Mouse (Mus musculus): ENCODE data around the gene Ctsf. TPM values are rescaled to one million over a fixed set of nuclear protein-coding genes. Genes with fewer than 3 reads are reported as not detected.

The Ctsf gene
- total and polyA plus RNA-seq, 2 experiments: 44.1 to 88.9 TPM

- peaks cover 16% of the 10 kb centered on the region; the same call in 1 of the 2 replicates for H3K79me2 ChIP-seq (ENCODE audit: control insufficient read depth, insufficient read depth, low read length)
- peak; percentile 49 for DNase-seq (ENCODE audit: extremely low read depth, low read depth, low spot score)
- H3K36me3 ChIP-seq (ENCODE audit: control insufficient read depth, insufficient read depth, low read length): peaks cover 39% of the 10 kb centered on the region
Measured at GRCm38 (mm10) chr19:4833977-4834376, 21.0 kb upstream of the Ctsf start.

GRCm38 (mm10) chr19:4836096-4836495 lies 18.8 kb upstream of the Ctsf start:
- peaks cover 16% of the 10 kb centered on the region; the same call in 1 of the 2 replicates for H3K79me2 ChIP-seq (ENCODE audit: control insufficient read depth, insufficient read depth, low read length)
- 41% methylated on average over 2 of the region's 2 CpGs for WGBS
- H3K4me3 ChIP-seq (ENCODE audit: insufficient read depth, low read depth, low read length): no peak overlapping the region
- H3K27me3 ChIP-seq (ENCODE audit: control insufficient read depth, insufficient read depth, low read length): no peaks in the 10 kb centered on the region
- DNase-seq (ENCODE audit: extremely low read depth, low read depth, low spot score): peak; percentile 98
- H3K27ac ChIP-seq (replicated peaks; ENCODE audit: insufficient read depth, low read depth, low read length): peak overlapping the region; percentile 94
- H3K4me1 ChIP-seq (ENCODE audit: control insufficient read depth, insufficient read depth, low read length): peaks cover 27% of the 10 kb centered on the region; the same call in 1 of the 2 replicates
- TF ChIP-seq POLR2A (IDR thresholded peaks at IDR 0.05; ENCODE audit: extremely low read depth, insufficient read depth, low read length): no peak
- no peak for TF ChIP-seq CTCF (IDR thresholded peaks at IDR 0.05; ENCODE audit: low read depth, low read length)
- H3K9ac ChIP-seq (ENCODE audit: low read depth, low read length): peak overlapping the region; percentile 82; the same call in 1 of the 2 replicates
- H3K36me3 ChIP-seq (ENCODE audit: control insufficient read depth, insufficient read depth, low read length): peaks cover 28% of the 10 kb centered on the region

More at GRCm38 (mm10) chr19:4833977-4834376, 21.0 kb upstream of the Ctsf start:
- H3K4me1 ChIP-seq (ENCODE audit: control insufficient read depth, insufficient read depth, low read length): peaks cover 34% of the 10 kb centered on the region
- 66% methylated on average over 8 of the region's 8 CpGs for WGBS
- H3K4me3 ChIP-seq (ENCODE audit: insufficient read depth, low read depth, low read length): no peak overlapping the region
- TF ChIP-seq CTCF (IDR thresholded peaks at IDR 0.05; ENCODE audit: low read depth, low read length) (no peak), POLR2A (IDR thresholded peaks at IDR 0.05; ENCODE audit: extremely low read depth, insufficient read depth, low read length) (no peak)
- H3K27me3 ChIP-seq (ENCODE audit: control insufficient read depth, insufficient read depth, low read length): no peaks in the 10 kb centered on the region
- H3K27ac ChIP-seq (replicated peaks; ENCODE audit: insufficient read depth, low read depth, low read length): peak overlapping the region; percentile 24; the same call in 1 of the 2 replicates
- no peak overlapping the region for H3K9ac ChIP-seq (ENCODE audit: low read depth, low read length)

DNA sequence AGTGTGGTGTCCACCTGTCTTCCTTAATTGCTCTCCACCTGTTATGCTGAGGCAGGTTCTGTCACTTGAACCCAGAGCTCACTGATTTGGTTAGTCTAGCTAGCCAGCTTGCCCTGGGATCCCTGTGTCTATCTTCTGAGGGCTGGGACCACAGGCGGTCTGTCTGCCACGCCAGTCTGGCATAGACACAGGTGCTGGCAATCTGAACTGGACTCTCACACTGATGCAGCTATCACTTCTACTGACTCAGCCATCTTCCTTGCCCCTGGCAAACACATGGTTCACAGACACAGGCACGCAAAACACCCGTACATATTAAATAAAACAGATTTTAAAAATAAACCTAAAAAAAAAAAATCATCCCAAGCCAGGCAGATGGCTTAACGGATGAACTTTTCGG lies 17.9 kb upstream of the Ctsf start:
- Histone ChIP-seq H3K79me2 (ENCODE audit: control insufficient read depth, insufficient read depth, low read length) (peaks cover 16% of the 10 kb centered on the region; the same call in 1 of the 2 replicates), H3K27ac (replicated peaks; ENCODE audit: insufficient read depth, low read depth, low read length) (peak overlapping the region; percentile 94), H3K4me1 (ENCODE audit: control insufficient read depth, insufficient read depth, low read length) (peaks cover 25% of the 10 kb centered on the region; the same call in 1 of the 2 replicates), H3K4me3 (ENCODE audit: insufficient read depth, low read depth, low read length) (no peak overlapping the region), H3K36me3 (ENCODE audit: control insufficient read depth, insufficient read depth, low read length) (peaks cover 21% of the 10 kb centered on the region), H3K9ac (ENCODE audit: low read depth, low read length) (0 out of 2 replicates have a peak overlapping the region, but pooled peaks have one; percentile 52), H3K27me3 (ENCODE audit: control insufficient read depth, insufficient read depth, low read length) (no peaks in the 10 kb centered on the region)
- WGBS: 31% methylated on average over 6 of the region's 6 CpGs
- DNase-seq (ENCODE audit: extremely low read depth, low read depth, low spot score): peak; percentile 83
- no peak for TF ChIP-seq CTCF (IDR thresholded peaks at IDR 0.05; ENCODE audit: low read depth, low read length)
- TF ChIP-seq POLR2A (IDR thresholded peaks at IDR 0.05; ENCODE audit: extremely low read depth, insufficient read depth, low read length): no peak

DNA sequence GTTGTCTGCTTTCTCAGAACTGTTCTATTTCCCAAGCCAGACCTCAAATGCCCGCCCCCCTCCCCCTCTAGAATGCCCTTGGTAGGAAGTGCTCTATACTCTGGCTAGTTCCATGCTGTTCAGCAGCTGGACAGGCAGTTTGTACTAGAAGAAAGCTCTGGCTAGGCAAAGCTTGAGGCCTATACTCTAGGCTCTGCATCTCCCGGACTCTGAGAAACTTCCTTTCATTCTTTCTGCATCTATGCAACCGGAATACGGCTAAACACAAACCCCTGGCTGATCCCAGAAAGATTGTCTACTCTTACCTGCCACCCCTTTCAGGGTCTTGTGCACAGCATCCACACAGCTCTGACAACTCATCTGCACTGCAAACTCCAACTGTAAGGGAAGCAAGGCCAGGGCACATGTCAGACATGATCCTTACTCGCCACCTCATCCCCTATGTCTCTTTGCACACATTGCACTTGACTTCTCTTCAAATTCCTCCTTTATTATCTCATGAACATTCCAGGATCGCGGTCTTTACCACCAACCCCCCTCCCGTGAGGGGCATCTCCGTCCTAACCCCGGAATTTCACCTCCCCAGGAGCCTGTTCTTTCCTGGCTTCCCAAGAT lies 16.3 kb upstream of the Ctsf start:
- 3% methylated on average over 10 of the region's 10 CpGs for WGBS
- H3K4me3 ChIP-seq (ENCODE audit: insufficient read depth, low read depth, low read length): peak overlapping the region; percentile 66
- no peaks in the 10 kb centered on the region for H3K27me3 ChIP-seq (ENCODE audit: control insufficient read depth, insufficient read depth, low read length)
- TF ChIP-seq POLR2A (IDR thresholded peaks at IDR 0.05; ENCODE audit: extremely low read depth, insufficient read depth, low read length): no peak
- no peak for TF ChIP-seq CTCF (IDR thresholded peaks at IDR 0.05; ENCODE audit: low read depth, low read length)
- peak; percentile 48 for DNase-seq (ENCODE audit: extremely low read depth, low read depth, low spot score)
- H3K9ac ChIP-seq (ENCODE audit: low read depth, low read length): peak overlapping the region; percentile 82
- peaks cover 11% of the 10 kb centered on the region; the same call in 1 of the 2 replicates for H3K79me2 ChIP-seq (ENCODE audit: control insufficient read depth, insufficient read depth, low read length)
- H3K27ac ChIP-seq (replicated peaks; ENCODE audit: insufficient read depth, low read depth, low read length): peak overlapping the region; percentile 92
- H3K4me1 ChIP-seq (ENCODE audit: control insufficient read depth, insufficient read depth, low read length): peaks cover 20% of the 10 kb centered on the region; the same call in 1 of the 2 replicates
- H3K36me3 ChIP-seq (ENCODE audit: control insufficient read depth, insufficient read depth, low read length): peaks cover 5% of the 10 kb centered on the region; the same call in 1 of the 2 replicates

GRCm38 (mm10) chr19:4839149-4839548 lies 15.8 kb upstream of the Ctsf start, which contains the start of the genes Ccs and Ccdc87:
Gene Ccs (minus strand): TSS chr19:4839332.
Gene Ccdc87 (plus strand): TSS chr19:4839366.
- 1% methylated on average over 25 of the region's 25 CpGs for WGBS
- H3K9ac ChIP-seq (ENCODE audit: low read depth, low read length): peak within 1 kb of the TSS; percentile 82
- peaks cover 18% of the 10 kb centered on the region; the same call in 1 of the 2 replicates for H3K4me1 ChIP-seq (ENCODE audit: control insufficient read depth, insufficient read depth, low read length)
- peak; percentile 92 for DNase-seq (ENCODE audit: extremely low read depth, low read depth, low spot score)
- peaks cover 3% of the 10 kb centered on the region; the same call in 1 of the 2 replicates for H3K36me3 ChIP-seq (ENCODE audit: control insufficient read depth, insufficient read depth, low read length)
- H3K27me3 ChIP-seq (ENCODE audit: control insufficient read depth, insufficient read depth, low read length): no peaks in the 10 kb centered on the region
- TF ChIP-seq POLR2A (IDR thresholded peaks at IDR 0.05; ENCODE audit: extremely low read depth, insufficient read depth, low read length) (peak; percentile 94), CTCF (IDR thresholded peaks at IDR 0.05; ENCODE audit: low read depth, low read length) (0 out of 2 replicates have a peak, but pooled peaks have one; percentile 15)
- peak within 1 kb of the TSS; percentile 92 for H3K27ac ChIP-seq (replicated peaks; ENCODE audit: insufficient read depth, low read depth, low read length)
- H3K4me3 ChIP-seq (ENCODE audit: insufficient read depth, low read depth, low read length): peak within 1 kb of the TSS; percentile 74
- H3K79me2 ChIP-seq (ENCODE audit: control insufficient read depth, insufficient read depth, low read length): peaks cover 9% of the 10 kb centered on the region; the same call in 1 of the 2 replicates

Data from liver, adult 2 months (tissue).